Mouse (Mus musculus) ovary, postnatal 10 days (tissue): Measurements from ENCODE around the gene Ubl7.

Experiments
- DNase-seq: peaks from one replicate; pipeline ENCODE4 v3.0.0; 2022; ENCODE audit warnings: low spot score

Ubl7 gene

GRCm38 (mm10) chr9:57967237-57967960 lies 56.6 kb downstream of the Ubl7 start:
- DNase-seq, result no peak

DNA sequence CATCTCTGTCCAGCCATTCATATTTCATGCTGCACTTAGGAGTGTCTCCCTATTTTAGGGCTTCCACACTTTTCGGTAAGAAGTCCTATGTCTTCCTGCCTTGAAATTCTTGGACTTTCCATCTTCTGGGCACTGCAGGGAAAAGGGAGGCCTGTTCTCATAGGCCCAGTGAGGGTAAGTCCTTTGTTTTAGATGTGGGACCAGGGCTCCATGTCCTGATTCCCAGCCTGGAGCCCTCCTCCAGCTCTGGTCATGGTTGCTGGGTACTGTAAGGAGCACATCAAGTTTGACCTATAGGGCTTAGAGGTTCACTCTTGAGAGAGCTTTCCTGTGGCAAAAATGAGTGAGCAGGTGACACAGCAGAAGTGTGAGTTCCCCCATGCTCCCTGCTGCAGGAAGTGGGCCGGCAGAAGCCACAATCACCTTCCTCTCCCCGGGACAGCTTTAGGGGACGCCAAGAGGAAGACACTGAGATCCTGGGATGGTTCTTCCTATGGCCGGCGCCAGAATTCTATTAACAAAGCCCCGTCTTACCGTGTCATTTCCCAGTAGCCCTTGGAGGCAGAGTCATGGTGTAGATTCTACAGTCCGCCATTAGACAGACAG lies 57.5 kb downstream of the Ubl7 start:
- DNase-seq, result no peak

GRCm38 (mm10) chr9:57968783-57969542 lies 58.2 kb downstream of the Ubl7 start:
- DNase-seq, result no peak

DNA sequence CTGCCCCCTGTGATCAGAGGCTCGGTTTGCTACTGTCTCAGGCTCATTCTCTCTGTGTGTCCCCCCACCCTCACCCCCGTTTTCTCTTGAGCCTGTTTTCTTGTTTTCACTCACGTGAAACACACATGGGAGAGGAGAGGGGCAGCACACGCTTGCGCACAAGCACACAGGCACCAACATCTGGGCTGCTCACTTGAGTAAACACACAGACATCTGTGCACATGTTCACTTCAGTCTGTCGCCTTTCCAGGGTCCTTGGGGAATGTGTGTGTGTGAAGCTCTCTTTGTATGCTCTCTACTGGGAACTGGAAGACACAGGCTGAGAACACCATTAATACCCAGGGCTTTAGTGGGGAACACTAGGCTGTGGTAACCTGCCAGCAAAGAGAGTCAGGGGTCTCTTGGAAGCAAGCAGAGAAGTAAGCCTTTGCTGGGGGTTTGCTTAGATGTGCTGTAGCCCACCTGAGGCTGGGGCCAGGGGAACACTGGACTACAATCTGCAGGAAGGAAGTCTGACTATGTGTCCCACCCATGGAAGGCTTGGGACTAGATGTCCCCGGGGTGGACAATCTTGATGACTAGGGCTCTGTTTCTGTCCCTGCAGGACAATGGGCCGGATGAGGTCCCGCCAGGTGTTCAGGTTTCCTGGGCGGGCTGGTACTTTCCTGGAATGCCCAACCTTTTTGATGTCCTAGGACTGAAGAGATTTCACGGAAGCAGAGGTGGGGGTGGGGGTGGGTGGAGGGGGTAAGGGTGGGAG lies 59.1 kb downstream of the Ubl7 start:
- no peak for DNase-seq

DNA sequence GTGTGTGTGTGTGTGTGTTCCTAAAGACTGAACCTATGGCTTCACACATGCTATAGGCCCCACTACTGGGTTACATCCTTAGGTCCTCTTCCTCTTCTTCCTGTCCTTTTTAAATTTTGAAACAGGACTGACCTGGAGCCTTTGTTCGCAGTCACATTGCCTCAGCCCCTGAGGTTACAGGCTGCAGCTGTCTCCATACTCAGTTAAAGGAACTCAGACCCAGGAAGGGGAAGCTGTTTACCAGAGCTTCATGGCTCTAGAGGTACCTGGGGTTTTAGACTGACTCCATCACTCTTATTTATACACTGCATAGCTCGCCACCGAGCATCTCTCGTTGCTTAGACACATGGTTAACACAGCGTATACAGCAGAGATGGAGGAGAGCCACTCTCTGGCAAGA lies 60.6 kb downstream of the Ubl7 start:
- DNase-seq, result no peak

- no peak for DNase-seq
Measured at GRCm38 (mm10) chr9:57972141-57972591, 61.4 kb downstream of the Ubl7 start.

DNA sequence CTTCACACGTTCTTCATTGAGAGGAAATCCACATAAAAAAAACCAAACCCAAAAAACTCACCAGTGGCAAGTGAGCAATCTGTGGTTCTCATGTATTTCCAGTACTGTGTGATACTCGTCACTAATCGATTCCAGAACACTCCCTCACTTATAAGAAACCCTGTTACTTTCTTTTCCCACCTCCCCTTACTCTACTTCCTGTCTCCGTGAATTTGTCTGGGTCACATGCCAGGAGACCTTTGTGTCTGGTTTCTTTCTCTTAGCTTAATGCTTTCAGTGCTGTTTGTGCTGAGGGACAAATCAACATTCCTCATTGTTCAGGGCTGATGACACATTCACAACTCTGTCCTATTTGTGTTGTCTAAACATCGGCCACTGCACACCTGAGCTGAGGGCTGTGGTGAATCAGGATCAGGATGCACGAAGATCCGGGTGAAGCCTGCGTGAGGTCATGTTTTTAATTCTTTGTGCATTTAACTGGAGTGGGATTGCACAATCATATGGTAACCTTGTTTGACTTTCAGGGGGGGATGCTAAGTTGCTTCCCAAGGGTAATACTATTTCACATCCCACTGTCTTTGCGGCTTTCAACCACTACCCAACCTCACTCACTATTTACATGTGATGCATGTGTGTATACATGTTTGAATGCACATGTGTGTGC lies 62.1 kb downstream of the Ubl7 start:
- DNase-seq, result no peak

GRCm38 (mm10) chr9:57973440-57974066 lies 62.8 kb downstream of the Ubl7 start:
- DNase-seq, result no peak

DNA sequence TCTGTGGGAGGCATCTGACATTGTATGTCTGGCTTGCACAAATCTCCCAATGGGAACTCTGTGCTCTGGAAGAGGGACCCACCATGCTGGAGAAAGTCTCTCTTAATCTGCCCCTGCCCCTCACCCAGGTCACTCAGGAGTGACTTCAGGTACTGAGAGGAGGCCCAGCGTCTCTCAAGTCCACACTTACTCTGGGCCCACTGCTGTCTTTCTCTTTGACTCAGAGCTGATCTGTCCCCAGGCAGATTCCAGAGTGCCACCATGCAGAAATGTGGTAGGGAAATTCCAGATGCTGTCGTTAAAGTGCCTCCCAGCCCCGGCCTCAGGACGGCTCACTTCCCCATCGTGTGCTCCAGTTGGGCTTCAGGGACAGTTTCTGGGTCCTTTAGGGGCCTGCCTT lies 63.4 kb downstream of the Ubl7 start:
- DNase-seq, result no peak

DNA sequence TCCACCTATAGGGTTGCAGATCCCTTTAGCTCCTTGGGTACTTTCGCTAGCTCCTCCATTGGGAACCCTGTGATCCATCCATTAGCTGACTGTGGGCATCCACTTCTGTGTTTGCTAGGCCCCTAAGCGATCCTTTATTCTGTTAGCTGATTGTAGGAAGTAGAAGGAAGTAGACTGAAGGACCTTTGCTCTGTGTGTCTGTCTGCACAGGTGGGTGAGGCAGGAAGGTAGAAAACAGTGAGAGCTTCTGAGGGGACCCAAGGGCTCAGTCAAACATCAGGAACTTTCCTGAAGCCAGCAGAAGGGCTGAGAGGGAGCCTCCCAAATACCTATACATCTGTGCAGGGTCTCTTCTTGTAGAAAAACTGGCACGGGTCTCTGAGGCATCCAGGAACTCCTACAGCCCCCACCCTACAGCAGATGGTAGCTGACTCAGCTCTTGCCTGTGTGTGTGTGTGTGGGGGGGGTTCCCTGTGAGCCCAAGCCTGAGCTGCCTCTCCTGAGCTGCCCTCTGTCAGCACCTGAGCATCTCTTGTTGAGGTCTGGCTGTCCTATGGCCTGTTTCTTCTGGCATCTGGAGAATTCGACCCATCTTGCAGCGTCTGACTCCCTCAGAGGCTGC lies 64.5 kb downstream of the Ubl7 start:
- DNase-seq, result no peak

DNA sequence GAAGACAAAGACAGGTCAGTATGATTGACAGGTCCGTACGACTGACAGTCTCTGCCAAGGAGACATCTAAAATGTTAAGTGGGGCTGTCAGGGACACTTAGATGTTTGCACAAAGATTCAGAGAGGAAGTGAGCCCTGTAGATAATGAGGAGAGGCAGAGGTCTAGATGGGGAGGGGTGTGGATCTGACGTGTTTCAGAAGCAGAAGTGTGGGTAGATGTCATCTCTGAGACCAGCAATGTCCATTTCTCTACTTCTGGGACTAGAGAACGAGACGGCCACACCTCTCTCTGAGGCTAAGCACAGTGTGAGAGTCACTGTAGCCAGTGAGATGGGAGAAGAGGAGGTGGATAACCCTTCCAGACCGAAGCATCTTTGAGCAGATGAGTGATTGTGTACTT lies 67.2 kb downstream of the Ubl7 start:
- no peak for DNase-seq

GRCm38 (mm10) chr9:57978858-57979257 lies 68.1 kb downstream of the Ubl7 start:
- no peak for DNase-seq
